Mouse (Mus musculus) frontal cortex, postnatal 10 days (tissue): ENCODE measurements around the gene Gm21903.
"Not testable (repeated sequence)": the region's sequence is repeated elsewhere in the genome, so short reads cannot be mapped to it uniquely, and the experiment has no call there.

ENCODE experiments used
- DNase-seq, 2 experiments: peaks; one replicate each; pipeline ENCODE4 v3.0.0; 2022; ENCODE audit warnings: low spot score in 2 of 2, mixed read lengths in 1 of 2

Gene Gm21903

GRCm38 (mm10) chr17:39043241-39043640 is at the start of gene Gm21903:
Gm21903 (minus strand) TSS chr17:39043341.
- no peak for DNase-seq

DNA sequence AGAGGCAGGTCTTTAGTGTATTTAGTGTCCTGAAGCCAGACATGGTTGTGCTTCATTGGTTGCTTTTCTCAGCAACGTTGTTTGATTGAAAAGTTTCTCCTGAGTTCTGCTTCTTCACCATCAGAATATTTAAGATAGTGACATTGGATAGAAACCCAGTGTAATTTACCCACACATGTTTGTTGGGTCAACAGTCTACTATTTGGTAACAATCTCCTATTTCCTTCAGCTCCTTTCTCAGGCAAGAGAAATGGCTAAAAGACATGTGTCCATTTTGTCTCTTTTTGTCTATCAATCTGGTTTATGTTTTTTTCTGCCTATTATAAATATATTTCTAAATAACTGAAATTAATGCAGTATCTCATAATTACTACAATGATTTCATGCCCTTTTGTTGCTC is 33.8 kb upstream of the Gm21903 start, which contains the start of gene Esp23:
Gene Esp23, minus strand, starts transcription at position 101 of the 400 bp plus-strand sequence.
- no peak for DNase-seq

- DNase-seq, result no peak
These were observed 20.5 kb upstream of the Gm21903 start for GRCm38 (mm10) chr17:39063641-39064040.

DNA sequence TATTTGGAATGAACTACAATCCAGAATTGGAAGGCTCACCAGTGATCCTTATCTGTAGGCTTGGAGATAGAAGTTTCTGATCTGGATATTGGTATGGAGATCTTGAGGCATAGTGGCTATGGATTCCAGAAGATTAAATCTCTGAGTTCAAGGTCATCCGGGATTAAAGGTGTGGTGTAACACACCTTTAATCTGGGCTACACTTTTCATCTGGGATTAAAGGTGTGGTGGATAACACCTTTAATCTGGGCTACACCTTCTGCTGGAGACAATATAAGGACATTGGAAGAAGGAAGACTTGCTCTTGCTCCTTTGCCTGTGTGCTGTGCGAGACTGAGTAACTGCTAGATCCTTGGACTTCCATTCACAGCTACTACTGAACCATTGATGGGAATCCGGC is 6.7 kb downstream of the Gm21903 start, which contains the start of gene Esp24:
Gene Esp24, plus strand, starts transcription at position 301 of the 400 bp plus-strand sequence.
- not testable (repeated sequence) for DNase-seq

DNA sequence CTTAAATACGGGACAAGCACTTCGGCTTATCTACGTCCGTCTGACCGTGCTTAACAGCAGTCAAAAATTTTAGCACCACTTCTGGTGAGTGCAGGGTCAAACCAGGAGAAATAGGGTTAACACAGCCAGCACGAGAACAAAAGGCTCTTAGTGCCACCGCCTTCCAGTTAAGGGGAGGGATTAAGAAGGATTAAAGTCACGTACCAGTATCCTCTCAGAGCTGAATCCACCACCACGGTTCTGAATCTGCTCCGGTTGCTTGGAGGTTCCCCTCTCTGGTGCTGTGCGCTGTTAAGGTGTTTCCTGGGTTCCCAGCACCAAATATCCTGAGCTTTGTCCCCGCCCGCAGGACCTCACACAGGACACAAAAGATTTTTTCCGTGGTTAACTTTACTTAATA is 26.0 kb downstream of the Gm21903 start:
- no peak for DNase-seq

DNA sequence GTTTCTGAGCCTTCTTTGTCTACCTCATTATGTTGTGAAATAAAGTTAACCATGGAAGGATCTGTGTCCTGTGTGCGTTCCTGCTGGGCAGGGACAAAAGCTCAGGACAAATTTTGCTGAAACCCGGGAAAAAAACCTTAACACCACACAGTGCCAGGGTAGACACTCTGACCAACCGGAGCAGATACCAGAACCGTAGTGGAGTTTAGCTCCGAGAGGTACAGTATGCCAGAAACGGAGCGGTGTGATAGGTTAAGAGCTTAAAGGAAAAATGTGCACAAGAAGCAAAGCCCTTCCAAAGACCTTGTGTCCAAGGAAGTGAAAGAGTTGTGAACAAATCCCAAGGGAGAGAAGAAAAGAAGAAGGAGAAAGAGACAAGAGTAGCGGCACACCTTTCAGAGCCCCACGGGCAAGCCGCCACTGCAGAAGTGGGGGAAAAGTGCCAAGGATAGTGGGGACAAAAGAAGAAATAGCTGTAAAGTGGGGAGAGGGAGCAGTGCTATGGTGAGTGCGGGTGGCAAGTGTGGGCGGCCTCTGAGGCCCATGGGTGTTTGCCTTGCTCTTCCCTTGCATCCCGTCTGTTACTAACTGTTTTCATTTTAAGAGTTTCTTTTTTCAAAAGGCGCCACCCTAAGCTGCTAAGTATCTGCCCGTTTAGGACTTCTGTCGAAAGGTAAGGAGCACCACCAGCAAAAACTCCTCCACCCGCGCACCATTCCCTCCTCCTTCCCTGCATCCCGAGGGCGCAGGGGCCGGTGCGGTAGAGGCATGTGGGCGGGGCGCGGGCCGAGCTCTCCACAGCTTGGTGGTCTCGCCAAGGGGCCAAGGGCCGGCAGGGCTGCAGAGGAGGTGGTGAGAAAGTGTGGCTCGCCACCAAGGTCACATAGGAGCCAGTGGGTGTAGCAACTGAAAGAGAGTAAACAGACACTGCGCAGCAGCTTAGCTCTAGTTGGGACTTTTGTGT is 32.2 kb downstream of the Gm21903 start:
- DNase-seq, result no peak

DNA sequence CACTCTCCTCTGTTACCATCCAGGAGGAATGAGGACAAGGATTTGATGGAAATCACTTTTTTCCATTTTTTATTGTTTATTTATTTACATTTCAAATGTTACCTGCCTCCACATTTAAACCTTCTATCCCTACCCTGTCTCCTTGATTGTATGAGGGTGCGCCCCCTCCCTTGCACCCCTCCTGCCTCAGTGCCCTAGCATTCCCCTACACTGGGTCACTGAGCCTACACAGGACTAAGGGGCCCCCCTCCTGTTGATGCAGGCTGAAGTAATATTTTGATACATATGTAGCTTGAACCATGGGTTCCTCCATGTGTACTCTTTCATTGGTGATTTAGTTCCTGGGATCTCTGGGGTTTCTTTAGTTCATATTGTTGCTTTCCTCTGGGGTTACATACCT is 33.3 kb downstream of the Gm21903 start:
- no peak for DNase-seq
